Mouse (Mus musculus): ENCODE results near the gene Tubb2b. TPM values are rescaled to one million over a fixed set of nuclear protein-coding genes. Genes with fewer than 3 reads are reported as not detected.

Gene Tubb2b
- polyA plus RNA-seq, 1 experiment from 2014 or later: 13.4 TPM

DNA sequence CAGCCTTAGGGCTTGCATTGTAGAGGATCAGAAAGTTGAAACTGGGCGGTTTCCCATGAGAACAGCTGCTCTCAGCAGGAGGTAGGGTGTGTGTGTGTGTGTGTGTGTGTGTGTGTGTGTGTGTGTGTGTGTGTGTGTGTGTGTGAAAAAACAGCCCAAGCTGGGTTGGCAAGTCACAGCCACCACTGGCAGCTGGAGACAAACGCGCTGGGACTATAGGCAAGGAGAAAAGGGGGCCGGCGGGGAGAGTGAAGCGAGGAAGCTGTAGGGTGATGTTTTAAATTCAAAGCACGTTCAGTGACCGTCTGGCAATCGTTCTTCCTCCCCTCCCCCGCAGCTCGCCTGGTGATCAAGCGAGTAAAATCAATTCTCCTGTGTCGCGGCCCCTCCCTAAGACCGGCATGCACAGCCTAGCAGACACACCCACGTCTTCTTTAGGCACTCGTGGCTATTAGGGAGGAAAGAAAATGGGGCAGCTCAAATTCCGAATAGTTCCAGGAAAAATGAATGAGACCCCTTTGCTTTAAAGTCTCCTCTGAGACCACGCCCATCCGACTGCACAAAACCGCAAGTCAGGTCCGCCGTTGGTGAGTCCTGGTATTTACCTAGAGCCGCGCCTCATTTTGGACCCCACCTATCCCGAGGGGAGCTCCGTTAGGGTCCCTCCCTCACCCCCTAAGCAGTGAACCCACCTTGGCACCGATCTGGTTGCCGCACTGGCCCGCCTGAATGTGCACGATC is 611 bp downstream of the Tubb2b start:
- DNase-seq (ENCODE audit: low spot score): peak; percentile 59
- Histone ChIP-seq H3K9ac (ENCODE audit: low read length) (peak overlapping the region; percentile 59), H3K4me2 (replicated peaks; ENCODE audit: low read depth) (peak overlapping the region; percentile 90), H3K9me3 (ENCODE audit: control insufficient read depth, low read length) (no peaks in the 10 kb centered on the region), H3K27ac (replicated peaks) (peak overlapping the region; percentile 40; the same call in 1 of the 2 replicates), H3K4me3 (ENCODE audit: low read depth, low read length) (peak overlapping the region; percentile 61), H3K36me3 (ENCODE audit: control insufficient read depth, insufficient read depth, low read length) (no peaks in the 10 kb centered on the region), H3K4me1 (replicated peaks; ENCODE audit: control insufficient read depth, insufficient read depth) (peaks cover 4% of the 10 kb centered on the region; the same call in 1 of the 2 replicates), H3K27me3 (ENCODE audit: control insufficient read depth, insufficient read depth, low read length) (no peaks in the 10 kb centered on the region)
- TF ChIP-seq EP300 (optimal IDR thresholded peaks at IDR 0.05) (no peak), CTCF (IDR thresholded peaks at IDR 0.05; ENCODE audit: low read depth) (no peak)
- peak; percentile 39 for ATAC-seq (ENCODE audit: low FRiP score, low TSS enrichment)
- WGBS: 1% methylated on average over 30 of the region's 31 CpGs

DNA sequence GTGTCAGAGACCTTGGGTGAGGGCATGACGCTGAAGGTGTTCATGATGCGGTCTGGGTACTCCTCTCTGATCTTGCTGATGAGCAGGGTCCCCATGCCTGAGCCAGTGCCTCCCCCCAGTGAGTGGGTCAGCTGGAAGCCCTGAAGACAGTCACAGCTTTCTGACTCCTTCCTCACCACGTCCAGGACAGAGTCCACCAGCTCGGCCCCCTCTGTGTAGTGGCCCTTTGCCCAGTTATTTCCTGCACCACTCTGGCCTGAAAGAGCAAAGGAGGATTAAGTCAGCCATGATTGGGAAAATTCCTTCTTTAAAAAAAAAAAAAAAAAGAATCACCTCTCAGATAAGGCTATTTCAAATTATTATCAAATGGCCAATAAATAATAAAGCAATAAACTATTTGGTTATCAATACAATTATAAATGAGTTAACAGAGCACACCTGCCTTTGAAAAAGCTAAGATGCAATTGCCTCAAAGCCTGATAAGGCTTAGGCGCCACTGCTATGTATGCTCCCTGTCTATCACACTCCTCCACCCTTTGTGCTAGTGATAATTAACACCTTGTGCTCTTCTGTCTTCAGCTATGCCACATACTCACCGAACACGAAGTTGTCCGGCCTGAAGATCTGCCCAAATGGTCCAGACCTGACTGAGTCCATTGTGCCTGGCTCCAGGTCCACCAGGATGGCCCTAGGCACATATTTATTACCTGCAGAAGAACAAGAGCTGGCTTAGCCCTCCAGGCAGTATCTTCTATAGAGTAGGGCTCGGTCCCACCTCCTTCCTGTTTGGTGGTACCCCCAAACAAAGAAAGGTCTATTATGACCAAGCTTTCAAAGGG is 1.8 kb downstream of the Tubb2b start:
- ATAC-seq (ENCODE audit: low FRiP score, low TSS enrichment) (no peak), DNase-seq (ENCODE audit: low spot score) (no peak)
- no peak overlapping the region for H3K9ac ChIP-seq (ENCODE audit: low read length)
- 82% methylated on average over 9 of the region's 9 CpGs for WGBS
- peaks cover 4% of the 10 kb centered on the region; the same call in 1 of the 2 replicates for H3K4me1 ChIP-seq (replicated peaks; ENCODE audit: control insufficient read depth, insufficient read depth)
- no peak for TF ChIP-seq CTCF (IDR thresholded peaks at IDR 0.05; ENCODE audit: low read depth)
- no peak for TF ChIP-seq EP300 (optimal IDR thresholded peaks at IDR 0.05)
- H3K27me3 ChIP-seq (ENCODE audit: control insufficient read depth, insufficient read depth, low read length): no peaks in the 10 kb centered on the region
- H3K9me3 ChIP-seq (ENCODE audit: control insufficient read depth, low read length): no peaks in the 10 kb centered on the region
- no peak overlapping the region for H3K4me2 ChIP-seq (replicated peaks; ENCODE audit: low read depth)
- H3K27ac ChIP-seq (replicated peaks): no peak overlapping the region
- H3K4me3 ChIP-seq (ENCODE audit: low read depth, low read length): no peak overlapping the region
- H3K36me3 ChIP-seq (ENCODE audit: control insufficient read depth, insufficient read depth, low read length): no peaks in the 10 kb centered on the region

DNA sequence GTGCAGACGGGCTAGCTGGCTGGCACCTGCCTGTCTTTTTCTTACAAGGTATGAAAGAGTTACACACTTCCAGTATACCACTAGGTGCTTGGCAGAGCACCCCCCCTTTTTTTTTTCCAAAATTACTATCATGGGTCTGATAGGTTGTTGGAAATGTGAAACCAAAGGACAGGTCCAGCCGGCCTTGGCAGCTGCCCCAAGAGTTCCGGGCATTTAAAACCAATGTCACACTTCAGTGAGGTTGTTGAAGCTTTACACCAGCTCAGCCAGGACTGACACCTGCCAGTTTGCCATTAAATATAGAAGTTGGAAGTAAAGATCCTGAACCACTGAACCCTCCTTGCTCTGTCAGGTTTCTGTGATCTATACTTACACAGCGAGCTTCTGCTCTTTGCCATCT is 4.6 kb downstream of the Tubb2b start:
- TF ChIP-seq EP300 (optimal IDR thresholded peaks at IDR 0.05) (no peak), CTCF (IDR thresholded peaks at IDR 0.05; ENCODE audit: low read depth) (no peak)
- Histone ChIP-seq H3K4me3 (ENCODE audit: low read depth, low read length) (no peak overlapping the region), H3K4me1 (replicated peaks; ENCODE audit: control insufficient read depth, insufficient read depth) (no peaks in the 10 kb centered on the region; the same call in 1 of the 2 replicates), H3K27ac (replicated peaks) (no peak overlapping the region), H3K9me3 (ENCODE audit: control insufficient read depth, low read length) (no peaks in the 10 kb centered on the region), H3K27me3 (ENCODE audit: control insufficient read depth, insufficient read depth, low read length) (no peaks in the 10 kb centered on the region), H3K4me2 (replicated peaks; ENCODE audit: low read depth) (no peak overlapping the region), H3K36me3 (ENCODE audit: control insufficient read depth, insufficient read depth, low read length) (no peaks in the 10 kb centered on the region), H3K9ac (ENCODE audit: low read length) (no peak overlapping the region)
- 72% methylated on average over 4 of the region's 4 CpGs for WGBS
- DNase-seq (ENCODE audit: low spot score): no peak
- no peak for ATAC-seq (ENCODE audit: low FRiP score, low TSS enrichment)

DNA sequence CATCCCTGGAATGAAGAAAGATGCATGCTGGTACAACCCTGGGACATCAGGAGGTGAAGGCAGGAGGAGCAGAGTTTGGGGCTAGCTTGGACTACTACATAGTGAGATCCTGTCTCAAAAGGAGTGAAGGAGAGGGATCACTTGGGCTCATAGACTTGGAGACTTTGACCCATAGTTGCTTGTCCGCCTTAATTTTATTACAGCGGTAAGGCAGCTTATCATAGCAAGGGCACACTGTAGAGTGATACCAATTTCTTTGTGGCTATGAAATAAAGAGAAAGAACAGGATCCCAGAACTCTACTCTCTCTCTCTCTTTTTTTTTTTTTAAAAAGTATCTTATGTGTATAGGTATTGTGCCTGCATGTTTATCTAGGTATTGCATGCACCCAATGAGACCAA is 9.7 kb downstream of the Tubb2b start:
- WGBS: 100% methylated on average over 2 of the region's 2 CpGs
- Histone ChIP-seq H3K4me1 (replicated peaks; ENCODE audit: control insufficient read depth, insufficient read depth) (no peaks in the 10 kb centered on the region), H3K9me3 (ENCODE audit: control insufficient read depth, low read length) (no peaks in the 10 kb centered on the region), H3K36me3 (ENCODE audit: control insufficient read depth, insufficient read depth, low read length) (no peaks in the 10 kb centered on the region), H3K4me3 (ENCODE audit: low read depth, low read length) (no peak overlapping the region), H3K4me2 (replicated peaks; ENCODE audit: low read depth) (no peak overlapping the region), H3K27me3 (ENCODE audit: control insufficient read depth, insufficient read depth, low read length) (no peaks in the 10 kb centered on the region), H3K27ac (replicated peaks) (no peak overlapping the region), H3K9ac (ENCODE audit: low read length) (no peak overlapping the region)
- TF ChIP-seq EP300 (optimal IDR thresholded peaks at IDR 0.05): no peak
- no peak for TF ChIP-seq CTCF (IDR thresholded peaks at IDR 0.05; ENCODE audit: low read depth)
- DNase-seq (ENCODE audit: low spot score) (no peak), ATAC-seq (ENCODE audit: low FRiP score, low TSS enrichment) (no peak)

DNA sequence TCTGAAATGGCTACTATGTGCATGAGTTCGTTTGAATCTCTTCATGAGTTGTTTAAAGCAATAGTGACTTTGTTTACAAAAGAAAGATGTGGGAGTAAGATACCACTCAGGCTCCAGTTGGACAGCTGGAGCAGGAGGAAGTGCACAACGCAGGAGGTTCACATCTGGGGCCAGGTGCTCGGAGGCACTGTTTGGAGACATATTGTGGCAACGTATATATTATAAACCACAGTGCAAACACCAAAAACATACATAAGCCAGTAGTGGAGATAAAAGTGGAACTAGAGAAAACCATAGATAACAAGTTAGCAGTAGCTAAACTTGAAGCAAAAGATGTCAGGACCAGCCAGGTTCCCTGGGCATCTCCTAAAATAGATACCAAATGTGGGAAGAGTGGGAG is 10.9 kb downstream of the Tubb2b start:
- Histone ChIP-seq H3K9me3 (ENCODE audit: control insufficient read depth, low read length) (no peaks in the 10 kb centered on the region), H3K27me3 (ENCODE audit: control insufficient read depth, insufficient read depth, low read length) (no peaks in the 10 kb centered on the region), H3K27ac (replicated peaks) (no peak overlapping the region), H3K4me3 (ENCODE audit: low read depth, low read length) (no peak overlapping the region), H3K4me2 (replicated peaks; ENCODE audit: low read depth) (no peak overlapping the region), H3K9ac (ENCODE audit: low read length) (no peak overlapping the region), H3K4me1 (replicated peaks; ENCODE audit: control insufficient read depth, insufficient read depth) (no peaks in the 10 kb centered on the region), H3K36me3 (ENCODE audit: control insufficient read depth, insufficient read depth, low read length) (no peaks in the 10 kb centered on the region)
- DNase-seq (ENCODE audit: low spot score) (no peak), ATAC-seq (ENCODE audit: low FRiP score, low TSS enrichment) (no peak)
- WGBS: 21% methylated on average over 4 of the region's 4 CpGs
- TF ChIP-seq CTCF (IDR thresholded peaks at IDR 0.05; ENCODE audit: low read depth): no peak
- no peak for TF ChIP-seq EP300 (optimal IDR thresholded peaks at IDR 0.05)

DNA sequence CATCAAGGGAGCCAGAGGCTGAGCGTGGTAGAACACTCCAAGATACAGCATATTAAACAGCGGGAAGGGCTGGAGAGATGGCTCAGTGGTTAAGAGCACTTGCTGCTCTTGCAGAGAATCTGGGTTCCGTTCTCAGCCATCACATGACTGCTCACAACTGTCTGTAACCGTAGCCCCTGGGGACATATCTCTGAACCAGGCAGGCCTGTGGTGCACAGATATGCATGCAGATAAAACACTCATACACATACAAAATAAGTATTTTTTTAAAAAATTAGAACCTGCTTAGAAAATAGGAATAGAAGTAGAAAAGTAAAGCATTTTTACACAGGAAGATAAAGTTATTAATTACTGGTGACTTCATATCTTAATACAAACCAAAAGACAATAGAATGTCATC is 11.4 kb downstream of the Tubb2b start:
- H3K4me2 ChIP-seq (replicated peaks; ENCODE audit: low read depth): no peak overlapping the region
- no peak for DNase-seq (ENCODE audit: low spot score)
- H3K27me3 ChIP-seq (ENCODE audit: control insufficient read depth, insufficient read depth, low read length): no peaks in the 10 kb centered on the region
- ATAC-seq (ENCODE audit: low FRiP score, low TSS enrichment): no peak
- 79% methylated on average over 4 of the region's 4 CpGs for WGBS
- TF ChIP-seq EP300 (optimal IDR thresholded peaks at IDR 0.05) (no peak), CTCF (IDR thresholded peaks at IDR 0.05; ENCODE audit: low read depth) (no peak)
- no peaks in the 10 kb centered on the region for H3K36me3 ChIP-seq (ENCODE audit: control insufficient read depth, insufficient read depth, low read length)
- no peaks in the 10 kb centered on the region for H3K4me1 ChIP-seq (replicated peaks; ENCODE audit: control insufficient read depth, insufficient read depth)
- no peak overlapping the region for H3K27ac ChIP-seq (replicated peaks)
- no peak overlapping the region for H3K9ac ChIP-seq (ENCODE audit: low read length)
- no peak overlapping the region for H3K4me3 ChIP-seq (ENCODE audit: low read depth, low read length)
- H3K9me3 ChIP-seq (ENCODE audit: control insufficient read depth, low read length): no peaks in the 10 kb centered on the region

All from stomach, postnatal 0 days (tissue).